Mouse (Mus musculus): ENCODE data around the gene Sap30l.

DNA sequence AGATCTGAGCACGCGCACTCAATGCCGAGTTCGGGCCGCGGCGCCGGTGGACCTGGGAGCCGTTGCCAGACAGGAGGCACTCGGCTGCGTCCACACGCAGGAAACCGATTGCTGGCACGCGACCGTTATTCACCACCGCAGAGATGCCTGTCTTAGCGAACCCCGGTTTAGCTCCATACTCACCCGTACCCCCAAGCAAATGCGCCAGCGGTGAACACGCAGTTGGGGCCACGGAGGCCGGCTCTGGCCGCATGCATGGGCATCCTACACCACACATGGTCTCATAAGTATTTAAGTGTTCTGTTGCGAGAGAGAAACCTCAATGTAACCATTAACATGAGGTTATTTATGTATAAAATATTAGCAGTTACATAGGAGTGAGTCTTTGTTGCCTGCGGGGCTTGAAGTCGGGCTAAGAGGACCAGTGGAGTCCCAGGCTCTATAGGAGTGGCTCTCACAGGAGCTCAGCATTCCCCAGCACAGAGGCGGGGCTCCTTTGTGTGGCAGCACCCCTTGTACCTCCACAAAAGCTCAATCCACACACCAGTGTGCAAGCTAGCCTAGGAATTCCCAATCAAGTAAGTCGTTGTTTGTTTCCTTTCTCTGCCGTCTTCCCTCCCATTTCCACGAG lies 26.6 kb downstream of the Sap30l start:
- TF ChIP-seq CTCF (IDR thresholded peaks at IDR 0.05; ENCODE audit: control insufficient read depth, insufficient read depth, insufficient read length) (no peak), CEBPB (IDR thresholded peaks at IDR 0.05; ENCODE audit: low read depth) (no peak), MYOD1 (IDR thresholded peaks at IDR 0.05; ENCODE audit: control insufficient read depth, insufficient read length, low read depth) (no peak), MYOG (IDR thresholded peaks at IDR 0.05; ENCODE audit: control insufficient read depth, extremely low read depth, insufficient read length) (no peak)

Data from C2C12 (cell line).